16 mouse cellular contexts compared by ENCODE assay signal in the genomic region with DNA sequence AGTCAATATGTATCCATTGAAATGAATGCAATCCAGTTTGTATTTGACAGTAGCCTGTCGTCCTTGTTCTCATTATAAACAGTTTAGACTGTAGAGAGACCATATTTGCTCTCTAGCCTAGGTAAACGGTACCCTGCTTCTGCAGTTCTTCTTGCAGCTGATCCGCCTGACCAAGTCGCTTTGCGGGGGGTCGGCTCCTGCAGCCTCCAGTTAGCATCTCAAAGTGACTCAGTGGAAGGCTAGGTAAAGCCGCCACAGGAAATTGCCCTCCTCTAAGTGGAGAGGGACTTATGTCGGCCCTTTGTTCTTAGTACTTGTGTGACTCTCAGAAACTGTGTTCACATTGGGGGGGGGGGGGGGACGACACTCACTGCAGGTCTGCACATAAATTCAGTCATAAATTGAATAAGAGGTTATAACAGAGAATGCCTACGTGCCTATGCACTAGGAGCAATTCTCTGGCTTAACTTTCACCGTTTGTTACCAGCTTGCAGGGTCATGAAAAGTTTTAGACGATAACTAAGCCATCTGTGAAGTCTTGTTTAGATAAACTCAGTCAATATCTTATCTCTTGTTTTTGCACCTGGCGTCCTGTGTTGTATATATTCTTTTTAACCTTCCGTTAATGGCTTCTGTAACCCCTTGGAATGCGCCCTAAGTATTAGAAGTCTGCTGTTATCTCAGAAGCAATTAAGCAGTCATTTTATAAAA. TPM values are rescaled to one million over a fixed set of nuclear protein-coding genes. Genes with fewer than 3 reads are reported as not detected.
A peak's percentile ranks its signal among the peaks of the same experiment; 100 is the strongest.
DNase-seq lines count a peak whose midpoint lies in the region; ATAC-seq and TF ChIP-seq lines count a peak whose summit lies in the region.
"Had no signal": no experiment of that assay in that cellular context is flagged by ENCODE, and none has a peak within 500 bp of the region (broad histone marks: within the 10 kb centered on the region; RNA-seq: fewer than 3 reads in every experiment).

No protein-coding gene starts in this region.

- H3K4me2 ChIP-seq in liver, embryonic 13.5 days, result peak overlapping the region; percentile 28
- H3K4me2 ChIP-seq: heart, embryonic 15.5 days; hindbrain, embryonic 15.5 days had no signal

- H3K9ac ChIP-seq in liver, embryonic 13.5 days, result peak overlapping the region; percentile 31; the same call in 1 of the 2 replicates
- H3K9ac ChIP-seq: heart, embryonic 15.5 days; hindbrain, embryonic 15.5 days had no signal

- TF ChIP-seq CTCF in thymus, adult 2 months (IDR thresholded peaks at IDR 0.05; ENCODE audit: borderline replicate concordance, control insufficient read depth, extremely low read depth, insufficient read depth, low read length, poor library complexity), result no peak

- H3K9me3 ChIP-seq in liver, embryonic 13.5 days (replicated peaks), result no peaks in the 10 kb centered on the region
- H3K9me3 ChIP-seq: heart, embryonic 15.5 days; hindbrain, embryonic 15.5 days; megakaryocyte, embryonic 14.5 days had no signal

- TF ChIP-seq POLR2A in thymus, adult 2 months (IDR thresholded peaks at IDR 0.05; ENCODE audit: control insufficient read depth, extremely low read depth, insufficient read depth, low read length, poor library complexity), result no peak

- H3K27me3 ChIP-seq in thymus, adult 2 months (ENCODE audit: control insufficient read depth, insufficient read depth, low read length), result no peaks in the 10 kb centered on the region
- H3K27me3 ChIP-seq in liver, embryonic 13.5 days, result peaks cover 26% of the 10 kb centered on the region

- WGBS in thymus, adult 2 months, result 64% methylated on average over 15 of the region's 15 CpGs
- WGBS in liver, embryonic 13.5 days (ENCODE audit: insufficient replicate concordance), result 11% methylated on average over 15 of the region's 15 CpGs

- peak; percentile 13 for DNase-seq in CD4-positive, CD25-positive, alpha-beta regulatory T cell, adult 2 months (ENCODE audit: low read depth, low spot score)
- DNase-seq in thymus, postnatal 0 days (ENCODE audit: low spot score), result peak; percentile 30
- DNase-seq in thymus, adult 2 months, result no peak
- no peak for DNase-seq in liver, embryonic 13.5 days
- peak; percentile 45 for DNase-seq in thymus, postnatal 4 days
- DNase-seq in testis, postnatal 14 days (ENCODE audit: low spot score), result no peak
- DNase-seq in frontal cortex, postnatal 36 days (ENCODE audit: low spot score in 2 of 2), result no peak
- DNase-seq: cerebellum, adult 2 months; lung, adult 2 months had no signal

- H3K27ac ChIP-seq in thymus, adult 2 months (ENCODE audit: control insufficient read depth, insufficient read depth, low read length), result no peak overlapping the region
- no peak overlapping the region for H3K27ac ChIP-seq in liver, embryonic 13.5 days
- H3K27ac ChIP-seq: heart, embryonic 15.5 days; hindbrain, embryonic 15.5 days; layer of hippocampus, adult 2 months had no signal

- peaks cover 9% of the 10 kb centered on the region for H3K4me1 ChIP-seq in thymus, adult 2 months (replicated peaks; ENCODE audit: control insufficient read depth, insufficient read depth, low read length)
- H3K4me1 ChIP-seq in liver, embryonic 13.5 days (replicated peaks), result peaks cover 34% of the 10 kb centered on the region

- no peak for ATAC-seq in CD4-positive, CD25-positive, alpha-beta regulatory T cell, adult 4 months
- ATAC-seq in liver, embryonic 13.5 days (ENCODE audit: low read depth), result no peak

- H3K4me3 ChIP-seq in thymus, adult 2 months (ENCODE audit: control insufficient read depth, insufficient read depth, low read length), result no peak overlapping the region
- no peak overlapping the region for H3K4me3 ChIP-seq in liver, embryonic 13.5 days (replicated peaks)
- H3K4me3 ChIP-seq: heart, embryonic 15.5 days; hindbrain, embryonic 15.5 days; layer of hippocampus, adult 2 months; megakaryocyte, embryonic 14.5 days had no signal

- no peaks in the 10 kb centered on the region for H3K36me3 ChIP-seq in thymus, adult 2 months (ENCODE audit: control insufficient read depth, insufficient read depth, low read length)
- H3K36me3 ChIP-seq in liver, embryonic 13.5 days, result no peaks in the 10 kb centered on the region
- H3K36me3 ChIP-seq: heart, embryonic 15.5 days; hindbrain, embryonic 15.5 days had no signal

RNA-seq across cellular contexts. Expression of gene Cga, which starts 4.3 kb away (rescaled TPM):
- polyA plus RNA-seq in CD4-positive, CD25-positive, alpha-beta regulatory T cell, adult 4 months (2017; shearing (Covaris generic)), result not detected
- polyA plus RNA-seq in thymus, postnatal 0 days (2015; fragmentation: Nextera tagmentation; extraction: Ambion mirVana), result 1.7 and 1.8 TPM in 2 replicates
- polyA plus RNA-seq in thymus, adult 2 months (2012; rRNA removed), result 0.43 and 1.00 TPM in 2 replicates
- polyA plus RNA-seq in liver, embryonic 13.5 days (2015; fragmentation: Nextera tagmentation; extraction: Ambion mirVana), result 0.25 TPM in 1 of 2 replicates, not detected in the other
- polyA plus RNA-seq: brain, embryonic 14.5 days; cerebellum, adult 2 months; heart, embryonic 15.5 days; hindbrain, embryonic 15.5 days; kidney, embryonic 14.5 days; lung, adult 2 months had no signal

RNA-seq across cellular contexts. Expression of gene Zfp292, which starts 6.5 kb away (rescaled TPM):
- 10 to 100 TPM; 22.0 to 28.5 TPM for polyA plus RNA-seq in CD4-positive, CD25-positive, alpha-beta regulatory T cell, adult 4 months (2017; shearing (Covaris generic))
- 19.3 and 20.7 TPM in 2 replicates for polyA plus RNA-seq in thymus, postnatal 0 days (2015; fragmentation: Nextera tagmentation; extraction: Ambion mirVana)
- 6.8 and 7.1 TPM in 2 replicates for polyA plus RNA-seq in thymus, adult 2 months (2012; rRNA removed)
- polyA plus RNA-seq in liver, embryonic 13.5 days (2015; fragmentation: Nextera tagmentation; extraction: Ambion mirVana), result 4.2 and 5.4 TPM in 2 replicates

Comparison
In these comparisons a context has a peak if more than half of its experiments do, and no peak if none do; other contexts are left out.
1. DNase-seq: peak in CD4-positive, CD25-positive, alpha-beta regulatory T cell, adult 2 months (single experiment), thymus, postnatal 0 days (single experiment) and thymus, postnatal 4 days (single experiment); none in thymus, adult 2 months (single experiment), liver, embryonic 13.5 days (single experiment), testis, postnatal 14 days (single experiment) and frontal cortex, postnatal 36 days (0 of 2).